Mouse (Mus musculus): ENCODE measurements around the gene Slc39a11. TPM values are rescaled to one million over a fixed set of nuclear protein-coding genes. Genes with fewer than 3 reads are reported as not detected.

Gene Slc39a11
- polyA plus RNA-seq, 1 experiment from 2014 or later, result 30.0 TPM

- Histone ChIP-seq H3K4me3 (no peak overlapping the region), H3K9me3 (no peaks in the 10 kb centered on the region), H3K27me3 (no peaks in the 10 kb centered on the region), H3K36me3 (no peaks in the 10 kb centered on the region), H3K4me2 (no peak overlapping the region), H3K9ac (no peak overlapping the region), H3K4me1 (peaks cover 12% of the 10 kb centered on the region; the same call in 1 of the 2 replicates), H3K27ac (no peak overlapping the region)
- no peak for ATAC-seq (ENCODE audit: insufficient number of reproducible peaks, low FRiP score, low TSS enrichment, low read depth)
- WGBS, result 82% methylated on average over 13 of the region's 13 CpGs
Observed at GRCm38 (mm10) chr11:113553605-113554004, 96.3 kb downstream of the Slc39a11 start.

GRCm38 (mm10) chr11:113552539-113552938 is 97.3 kb downstream of the Slc39a11 start:
- no peak overlapping the region for H3K4me3 ChIP-seq
- H3K9me3 ChIP-seq, result no peaks in the 10 kb centered on the region
- no peak overlapping the region for H3K4me2 ChIP-seq
- no peak overlapping the region for H3K9ac ChIP-seq
- H3K4me1 ChIP-seq, result peaks cover 8% of the 10 kb centered on the region; the same call in 1 of the 2 replicates
- H3K27me3 ChIP-seq, result no peaks in the 10 kb centered on the region
- H3K27ac ChIP-seq, result no peak overlapping the region
- H3K36me3 ChIP-seq, result no peaks in the 10 kb centered on the region
- 76% methylated on average over 10 of the region's 10 CpGs for WGBS
- ATAC-seq (ENCODE audit: insufficient number of reproducible peaks, low FRiP score, low TSS enrichment, low read depth), result no peak

- Histone ChIP-seq H3K9me3 (no peaks in the 10 kb centered on the region), H3K4me3 (no peak overlapping the region)
Observed at GRCm38 (mm10) chr11:113546217-113546877, 103.5 kb downstream of the Slc39a11 start.

GRCm38 (mm10) chr11:113544017-113544640 is 105.8 kb downstream of the Slc39a11 start:
- no peak overlapping the region for H3K4me3 ChIP-seq
- 81% methylated on average over 11 of the region's 11 CpGs for WGBS
- no peak overlapping the region for H3K4me2 ChIP-seq
- H3K9ac ChIP-seq, result no peak overlapping the region
- H3K4me1 ChIP-seq, result peaks cover 11% of the 10 kb centered on the region
- no peaks in the 10 kb centered on the region for H3K27me3 ChIP-seq
- no peaks in the 10 kb centered on the region for H3K9me3 ChIP-seq
- H3K36me3 ChIP-seq, result no peaks in the 10 kb centered on the region
- ATAC-seq (ENCODE audit: insufficient number of reproducible peaks, low FRiP score, low TSS enrichment, low read depth), result no peak
- H3K27ac ChIP-seq, result no peak overlapping the region

More at GRCm38 (mm10) chr11:113546217-113546877, 103.5 kb downstream of the Slc39a11 start:
- no peak overlapping the region for H3K4me2 ChIP-seq
- H3K4me1 ChIP-seq, result peaks cover 7% of the 10 kb centered on the region
- no peaks in the 10 kb centered on the region for H3K36me3 ChIP-seq
- H3K27me3 ChIP-seq, result no peaks in the 10 kb centered on the region
- no peak overlapping the region; the same call in 1 of the 2 replicates for H3K27ac ChIP-seq
- ATAC-seq (ENCODE audit: insufficient number of reproducible peaks, low FRiP score, low TSS enrichment, low read depth), result no peak
- 65% methylated on average over 11 of the region's 11 CpGs for WGBS
- no peak overlapping the region for H3K9ac ChIP-seq

- Histone ChIP-seq H3K4me2 (no peak overlapping the region), H3K36me3 (no peaks in the 10 kb centered on the region), H3K9ac (no peak overlapping the region), H3K27ac (no peak overlapping the region), H3K4me3 (no peak overlapping the region), H3K4me1 (peaks cover 4% of the 10 kb centered on the region; the same call in 1 of the 2 replicates), H3K27me3 (no peaks in the 10 kb centered on the region), H3K9me3 (no peaks in the 10 kb centered on the region)
- 93% methylated on average over 8 of the region's 8 CpGs for WGBS
- no peak for ATAC-seq (ENCODE audit: insufficient number of reproducible peaks, low FRiP score, low TSS enrichment, low read depth)
Observed at GRCm38 (mm10) chr11:113541073-113541472, 108.8 kb downstream of the Slc39a11 start.

GRCm38 (mm10) chr11:113539502-113540209 is 110.2 kb downstream of the Slc39a11 start:
- Histone ChIP-seq H3K4me3 (no peak overlapping the region), H3K9ac (no peak overlapping the region), H3K9me3 (no peaks in the 10 kb centered on the region), H3K36me3 (no peaks in the 10 kb centered on the region), H3K4me1 (peaks cover 4% of the 10 kb centered on the region; the same call in 1 of the 2 replicates), H3K27ac (no peak overlapping the region), H3K4me2 (no peak overlapping the region), H3K27me3 (no peaks in the 10 kb centered on the region)
- no peak for ATAC-seq (ENCODE audit: insufficient number of reproducible peaks, low FRiP score, low TSS enrichment, low read depth)
- 42% methylated on average over 15 of the region's 15 CpGs for WGBS

GRCm38 (mm10) chr11:113539079-113539478 is 110.8 kb downstream of the Slc39a11 start:
- 62% methylated on average over 6 of the region's 6 CpGs for WGBS

GRCm38 (mm10) chr11:113538406-113538917 is 111.4 kb downstream of the Slc39a11 start:
- H3K9me3 ChIP-seq, result no peaks in the 10 kb centered on the region
- H3K27me3 ChIP-seq, result no peaks in the 10 kb centered on the region
- no peak overlapping the region for H3K4me2 ChIP-seq
- peaks cover 8% of the 10 kb centered on the region; the same call in 1 of the 2 replicates for H3K4me1 ChIP-seq
- ATAC-seq (ENCODE audit: insufficient number of reproducible peaks, low FRiP score, low TSS enrichment, low read depth), result no peak
- 89% methylated on average over 4 of the region's 4 CpGs for WGBS
- no peak overlapping the region for H3K4me3 ChIP-seq
- no peaks in the 10 kb centered on the region for H3K36me3 ChIP-seq
- no peak overlapping the region for H3K9ac ChIP-seq
- no peak overlapping the region for H3K27ac ChIP-seq

More at GRCm38 (mm10) chr11:113539079-113539478, 110.8 kb downstream of the Slc39a11 start:
- H3K4me3 ChIP-seq, result no peak overlapping the region
- no peaks in the 10 kb centered on the region for H3K27me3 ChIP-seq
- H3K9me3 ChIP-seq, result no peaks in the 10 kb centered on the region
- no peak overlapping the region for H3K4me2 ChIP-seq
- H3K36me3 ChIP-seq, result no peaks in the 10 kb centered on the region
- H3K27ac ChIP-seq, result no peak overlapping the region
- H3K9ac ChIP-seq, result no peak overlapping the region
- H3K4me1 ChIP-seq, result peaks cover 7% of the 10 kb centered on the region; the same call in 1 of the 2 replicates
- ATAC-seq (ENCODE audit: insufficient number of reproducible peaks, low FRiP score, low TSS enrichment, low read depth), result no peak

GRCm38 (mm10) chr11:113537715-113538114 is 112.2 kb downstream of the Slc39a11 start:
- H3K9me3 ChIP-seq, result no peaks in the 10 kb centered on the region
- WGBS, result 88% methylated on average over 7 of the region's 7 CpGs
- no peak overlapping the region for H3K4me3 ChIP-seq
- H3K36me3 ChIP-seq, result no peaks in the 10 kb centered on the region
- H3K4me1 ChIP-seq, result peaks cover 8% of the 10 kb centered on the region; the same call in 1 of the 2 replicates
- ATAC-seq (ENCODE audit: insufficient number of reproducible peaks, low FRiP score, low TSS enrichment, low read depth), result no peak
- H3K9ac ChIP-seq, result no peak overlapping the region
- H3K27me3 ChIP-seq, result no peaks in the 10 kb centered on the region
- H3K27ac ChIP-seq, result no peak overlapping the region
- H3K4me2 ChIP-seq, result no peak overlapping the region

GRCm38 (mm10) chr11:113537199-113537586 is 112.7 kb downstream of the Slc39a11 start:
- ATAC-seq (ENCODE audit: insufficient number of reproducible peaks, low FRiP score, low TSS enrichment, low read depth), result no peak
- H3K27me3 ChIP-seq, result no peaks in the 10 kb centered on the region
- 80% methylated on average over 8 of the region's 8 CpGs for WGBS
- no peak overlapping the region for H3K27ac ChIP-seq
- no peak overlapping the region for H3K4me2 ChIP-seq
- no peak overlapping the region for H3K9ac ChIP-seq
- H3K9me3 ChIP-seq, result no peaks in the 10 kb centered on the region
- H3K4me1 ChIP-seq, result peaks cover 8% of the 10 kb centered on the region; the same call in 1 of the 2 replicates
- no peaks in the 10 kb centered on the region for H3K36me3 ChIP-seq
- no peak overlapping the region for H3K4me3 ChIP-seq

- H3K27me3 ChIP-seq, result no peaks in the 10 kb centered on the region
- H3K4me2 ChIP-seq, result no peak overlapping the region
- 87% methylated on average over 16 of the region's 16 CpGs for WGBS
- no peak for ATAC-seq (ENCODE audit: insufficient number of reproducible peaks, low FRiP score, low TSS enrichment, low read depth)
- no peaks in the 10 kb centered on the region for H3K9me3 ChIP-seq
- peaks cover 8% of the 10 kb centered on the region; the same call in 1 of the 2 replicates for H3K4me1 ChIP-seq
- H3K36me3 ChIP-seq, result no peaks in the 10 kb centered on the region
- no peak overlapping the region for H3K27ac ChIP-seq
- H3K4me3 ChIP-seq, result no peak overlapping the region
- H3K9ac ChIP-seq, result no peak overlapping the region
Observed at GRCm38 (mm10) chr11:113536308-113537198, 113.3 kb downstream of the Slc39a11 start.
